Mouse (Mus musculus) effector memory CD4-positive, alpha-beta T cell, adult 5 months (primary cell): ENCODE data around the gene Lrif1. TPM values are rescaled to one million over a fixed set of nuclear protein-coding genes. Genes with fewer than 3 reads are reported as not detected.

Experiments used
- polyA plus RNA-seq: library from polyadenylated mRNA; unstranded; fragments of 100-300 nt; shearing (Covaris generic); gene quantifications from one replicate; pipeline ENCODE4 v1.2.1, GENCODE M21; 2017

The Lrif1 gene
- polyA plus RNA-seq, result 47.0 TPM

DNA sequence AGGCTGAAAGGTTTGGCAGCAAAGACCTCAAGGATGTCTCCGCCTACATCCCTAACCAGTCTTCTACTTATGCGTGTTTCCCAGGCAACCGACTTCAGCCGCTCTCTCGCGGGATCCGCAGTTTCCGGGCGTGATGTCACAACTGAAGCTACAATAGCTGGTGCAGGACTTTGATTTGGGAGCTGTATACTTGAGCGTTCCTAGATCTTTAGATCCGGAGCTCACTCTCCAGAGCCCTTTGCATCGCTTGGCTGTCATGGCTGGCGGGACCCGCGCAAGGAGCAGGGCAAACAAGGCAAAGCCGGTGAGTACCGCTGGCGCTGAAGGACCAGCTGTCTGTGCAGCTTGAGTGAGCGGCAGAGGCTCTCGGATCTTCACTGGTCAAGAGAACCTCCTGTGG is at the start of gene Lrif1:
TSS of gene Lrif1 (plus strand) at position 158 of the 400 bp plus-strand sequence.

Other genes starting within 250 kb of the Lrif1 start
- gene Dennd2d, start 202.6 kb upstream of the Lrif1 start, polyA plus RNA-seq, result 378 TPM
- gene Dram2, start 137.2 kb upstream of the Lrif1 start, polyA plus RNA-seq, result 27.2 TPM
- 96.8 TPM for gene Cept1, start 137.2 kb upstream of the Lrif1 start, polyA plus RNA-seq
- gene Cd53, start 105.2 kb downstream of the Lrif1 start, polyA plus RNA-seq, result 1,173 TPM
- not detected for gene Olfr266, start 141.3 kb downstream of the Lrif1 start, polyA plus RNA-seq